Mouse (Mus musculus) Patski (cell line): Measurements from ENCODE around the gene 1700017N19Rik. TPM values are rescaled to one million over a fixed set of nuclear protein-coding genes. Genes with fewer than 3 reads are reported as not detected.

Source experiments
- ATAC-seq: fragments of 100-300 bp; one replicate; pipeline ENCODE4 v1.8.0; 2021
- CTCF ChIA-PET: fragments of 350-600 bp; sonication (Branson Sonifier 250); formaldehyde crosslinking; loops from one replicate; lab custom pipeline; 2022; ENCODE audit warnings: inconsistent platforms; lab: Charles Lee
- POLR2A ChIA-PET: fragments of 350-600 bp; sonication (Branson Sonifier 250); formaldehyde crosslinking; loops from one replicate; lab custom pipeline; 2022; ENCODE audit warnings: antibody characterized with exemption, inconsistent platforms; lab: Charles Lee
- DNase-seq: peaks from one replicate; pipeline ENCODE4 v3.0.0-alpha.2; 2011; ENCODE audit warnings: low read depth, low spot score
- H3K27me3 ChIP-seq: fragments of 371-371 bp; one replicate; pipeline ENCODE4 v1.5.1; 2021
- CTCF ChIP-seq: fragments of 100-300 bp; IDR thresholded peaks from one replicate; pipeline ENCODE4 v1.5.1; 2021
- in situ Hi-C: fragments of 300-500 bp; cut with MboI; formaldehyde crosslinking; loops from 3 replicates; pipeline ENCODE4 v1.11.1; 2018; ENCODE audit warnings: low pct_unique_long_range_greater_than_20kb, mixed read lengths
- polyA plus RNA-seq: library from polyadenylated mRNA; unstranded; gene quantifications from one replicate; pipeline ENCODE4 v1.2.3, GENCODE M21; 2021

Gene 1700017N19Rik
- polyA plus RNA-seq, 1 experiment from 2014 or later, result not detected

DNA sequence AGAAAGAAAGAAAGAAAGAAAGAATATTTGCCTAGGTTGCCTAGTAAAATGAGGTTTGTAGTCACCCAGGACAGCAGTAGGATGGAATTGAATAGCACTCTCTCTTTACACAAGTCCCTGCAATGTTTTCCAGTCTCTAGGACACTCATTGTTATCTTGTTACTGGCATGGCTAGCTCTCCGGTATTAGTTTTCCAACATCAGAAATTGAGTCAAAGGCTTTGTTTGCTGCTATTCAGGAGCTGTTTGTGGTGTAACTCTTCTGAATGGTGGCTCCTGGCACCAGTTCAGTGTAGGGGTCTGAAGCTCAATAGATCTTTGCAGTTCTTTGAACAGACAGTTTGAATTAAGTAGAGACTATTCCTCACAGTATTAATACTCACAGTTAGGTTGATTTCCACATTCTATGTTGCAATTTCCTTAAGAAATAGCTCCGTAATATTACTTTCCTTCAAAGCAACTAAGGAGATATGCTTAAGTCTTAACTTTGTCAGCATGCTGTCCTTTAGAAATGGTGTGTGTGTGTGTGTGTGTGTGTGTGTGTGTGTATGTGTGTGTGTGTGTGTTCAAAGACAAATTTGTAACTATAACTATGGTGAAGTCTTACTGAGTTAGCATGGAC, 71.8 kb downstream of the 1700017N19Rik start:
- POLR2A ChIA-PET, result no interaction called here
- CTCF ChIA-PET, result no interaction called here
- in situ Hi-C loops, result no loop called here
- no peak for DNase-seq
- no peak for ATAC-seq
- peaks cover 55% of the 10 kb centered on the region for H3K27me3 ChIP-seq
- no peak for TF ChIP-seq CTCF

Other genes with a start within 250 kb of the 1700017N19Rik start
- 0.12 TPM for gene Gm4302, start 249.6 kb upstream of the 1700017N19Rik start, polyA plus RNA-seq
- gene Gm4303, start 244.5 kb upstream of the 1700017N19Rik start, polyA plus RNA-seq, result not detected
- not detected for gene Gm4305, start 239.4 kb upstream of the 1700017N19Rik start, polyA plus RNA-seq
- not detected for gene Gm4307, start 229.1 kb upstream of the 1700017N19Rik start, polyA plus RNA-seq
- gene Gm4312, start 207.9 kb upstream of the 1700017N19Rik start, polyA plus RNA-seq, result not detected
- gene Tmtc3, start 103.1 kb upstream of the 1700017N19Rik start, polyA plus RNA-seq, result 26.0 TPM
- 12.4 TPM for gene Cep290, start 102.9 kb upstream of the 1700017N19Rik start, polyA plus RNA-seq
- gene 4930430F08Rik, start 61 bp upstream of the 1700017N19Rik start, polyA plus RNA-seq, result 19.7 TPM